Mouse (Mus musculus) testis, postnatal 10 days (tissue): Measurements from ENCODE around the gene Tlnrd1.

Experiments used
- DNase-seq: peaks from one replicate; pipeline ENCODE4 v3.0.0; 2021; ENCODE audit warnings: low spot score

The Tlnrd1 gene

DNA sequence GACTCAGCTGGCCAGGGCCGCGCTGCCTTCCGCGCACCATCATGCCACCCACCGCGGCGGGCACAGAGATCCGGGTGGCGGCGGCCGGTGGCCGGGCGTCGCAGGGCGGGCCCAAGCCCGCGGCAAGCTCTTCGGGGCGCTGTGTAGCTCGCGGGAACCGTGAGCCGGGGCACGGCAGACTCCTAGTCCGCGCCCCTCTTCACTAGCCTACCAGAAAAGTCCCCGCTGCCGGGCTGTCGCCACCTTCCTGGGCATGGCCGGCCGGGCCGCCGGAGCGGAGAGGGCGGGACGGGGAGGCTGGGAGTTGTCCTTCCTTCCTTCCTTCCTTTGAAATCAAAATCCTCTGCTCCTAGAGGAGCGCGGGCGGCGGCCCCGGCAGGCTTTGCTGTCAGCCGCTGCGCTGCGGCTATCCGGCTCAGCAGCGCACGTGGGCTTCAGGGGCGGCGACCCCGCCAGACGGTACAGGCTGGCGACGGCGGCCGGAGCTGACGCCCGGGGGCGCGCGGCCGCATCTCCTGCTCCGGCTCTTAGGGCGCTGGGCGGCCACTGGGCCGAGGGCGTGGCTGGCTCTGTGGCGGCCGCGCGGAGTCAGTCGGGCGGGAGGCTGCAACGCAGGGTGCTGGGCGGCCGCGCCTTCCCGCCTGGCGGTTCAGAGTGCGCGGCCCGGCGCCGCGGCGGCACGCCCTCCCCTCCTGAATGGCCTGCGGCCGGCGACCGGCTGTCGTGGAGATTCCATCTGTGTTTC, 657 bp downstream of the Tlnrd1 start:
- peak; percentile 84 for DNase-seq

- peak; percentile 81 for DNase-seq
These were observed 1.4 kb downstream of the Tlnrd1 start for GRCm38 (mm10) chr7:83882633-83883275.

- no peak for DNase-seq
These were observed 1.9 kb downstream of the Tlnrd1 start for GRCm38 (mm10) chr7:83882150-83882632.

DNA sequence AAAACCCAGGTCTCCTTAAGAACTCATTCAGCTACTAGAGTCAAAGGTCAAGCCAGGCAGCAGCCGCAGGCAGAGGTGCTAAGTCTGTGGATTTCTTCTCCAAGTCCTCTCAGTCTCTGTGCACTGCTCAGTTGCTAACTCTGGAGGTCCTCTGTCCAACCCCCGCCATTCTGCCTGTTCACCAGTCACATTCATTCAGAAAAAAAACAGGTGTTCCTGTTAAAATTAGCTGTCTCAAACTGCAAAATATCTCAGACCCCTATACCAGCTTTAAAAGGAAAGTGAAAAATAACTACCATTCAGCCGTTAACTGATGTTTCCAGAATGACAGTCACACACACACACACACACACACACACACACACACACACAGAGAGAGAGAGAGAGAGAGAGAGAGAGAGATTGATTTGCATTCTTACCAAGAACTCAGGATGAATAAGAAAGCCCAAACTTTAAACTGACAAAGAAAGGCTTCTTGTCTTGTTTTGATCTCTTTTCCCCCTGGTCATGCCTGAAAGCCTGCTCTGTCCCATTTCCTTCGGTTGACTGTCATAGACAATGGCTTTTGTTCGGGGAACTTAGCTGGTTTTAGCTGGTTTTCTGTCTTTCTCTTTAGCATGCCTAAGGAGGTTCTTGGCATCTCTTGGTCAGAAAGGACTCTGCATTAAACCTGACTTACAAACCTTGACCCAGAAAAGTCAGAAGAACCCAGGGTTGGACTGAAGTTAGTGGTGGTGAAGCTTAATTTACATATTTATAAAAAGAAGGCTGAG, 5.2 kb downstream of the Tlnrd1 start:
- no peak for DNase-seq

DNA sequence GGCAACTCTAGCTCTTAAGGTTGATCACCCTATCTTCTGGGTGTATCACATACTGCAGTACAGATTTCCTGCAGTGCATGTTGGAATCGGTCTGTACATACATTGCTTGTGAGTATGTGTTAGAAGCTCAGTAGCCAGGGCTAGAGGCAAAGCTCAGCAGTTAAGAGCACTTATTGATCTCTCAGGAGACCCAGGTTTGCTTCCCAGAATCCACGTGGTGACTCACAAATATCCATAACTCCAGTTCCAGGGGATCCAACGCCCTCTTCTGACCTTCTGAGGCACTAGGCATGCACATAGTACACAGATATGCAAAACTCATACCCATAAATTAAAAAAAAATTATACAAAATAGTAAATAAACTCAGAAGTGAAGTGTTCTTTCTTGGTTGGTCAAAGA, 7.0 kb downstream of the Tlnrd1 start:
- DNase-seq, result no peak

DNA sequence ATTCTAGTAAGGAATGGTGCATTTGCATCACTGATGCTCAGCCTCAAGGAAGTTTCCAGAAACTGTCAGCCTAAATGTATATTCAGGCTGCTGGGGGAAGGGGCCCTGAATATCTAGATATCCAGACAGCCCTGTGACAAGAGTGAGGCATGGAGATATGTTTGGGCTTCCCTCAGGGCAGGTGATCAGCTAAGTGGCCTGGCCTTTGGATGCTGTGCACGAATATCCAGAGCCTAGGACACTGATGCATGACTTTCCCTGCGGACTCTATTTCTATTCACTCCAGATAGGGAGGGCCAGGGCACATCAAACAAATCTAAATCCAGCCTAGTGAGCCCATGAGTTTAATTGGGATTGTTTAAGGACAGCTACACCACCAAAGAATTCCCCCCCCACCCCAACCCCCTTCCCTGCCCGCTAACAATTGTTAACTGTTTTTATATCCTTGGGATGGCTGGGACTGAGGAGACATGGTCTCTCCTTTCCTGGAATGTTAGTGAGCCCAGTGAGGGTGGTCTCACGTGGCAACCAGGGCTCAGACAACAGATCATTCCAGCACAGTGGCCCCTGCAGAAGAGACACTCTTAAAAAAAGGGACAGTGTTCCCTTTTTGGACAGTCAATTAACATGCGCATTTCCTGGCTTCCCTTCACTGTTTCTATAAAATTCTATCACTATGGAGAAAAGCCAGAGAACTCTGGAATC, 14.1 kb downstream of the Tlnrd1 start:
- DNase-seq, result no peak

GRCm38 (mm10) chr7:83868200-83868599, 15.9 kb downstream of the Tlnrd1 start:
- no peak for DNase-seq

DNA sequence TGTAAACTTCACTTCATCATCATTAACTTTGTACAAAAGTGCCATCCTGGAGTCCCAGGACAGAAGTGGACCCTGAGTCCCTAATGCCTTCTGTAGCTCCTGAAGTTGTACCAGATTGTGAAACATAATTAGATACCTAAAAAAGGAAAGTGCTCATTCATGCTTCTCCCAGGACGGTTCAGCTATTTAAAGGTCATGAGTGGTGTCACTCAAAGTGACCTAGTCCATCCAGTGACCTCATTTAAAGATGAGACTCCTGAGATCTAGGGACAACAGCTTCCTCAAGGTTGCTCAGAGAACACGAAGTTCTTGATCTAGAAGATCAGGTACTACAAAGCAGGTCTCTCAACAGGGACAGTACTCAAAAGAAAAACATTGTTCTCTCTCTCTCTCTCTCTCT, 20.6 kb downstream of the Tlnrd1 start:
- no peak for DNase-seq

GRCm38 (mm10) chr7:83859378-83860083, 24.6 kb downstream of the Tlnrd1 start:
- no peak for DNase-seq

- no peak for DNase-seq
These were observed 26.2 kb downstream of the Tlnrd1 start for GRCm38 (mm10) chr7:83857921-83858320.

GRCm38 (mm10) chr7:83857208-83857488, 27.0 kb downstream of the Tlnrd1 start:
- no peak for DNase-seq

DNA sequence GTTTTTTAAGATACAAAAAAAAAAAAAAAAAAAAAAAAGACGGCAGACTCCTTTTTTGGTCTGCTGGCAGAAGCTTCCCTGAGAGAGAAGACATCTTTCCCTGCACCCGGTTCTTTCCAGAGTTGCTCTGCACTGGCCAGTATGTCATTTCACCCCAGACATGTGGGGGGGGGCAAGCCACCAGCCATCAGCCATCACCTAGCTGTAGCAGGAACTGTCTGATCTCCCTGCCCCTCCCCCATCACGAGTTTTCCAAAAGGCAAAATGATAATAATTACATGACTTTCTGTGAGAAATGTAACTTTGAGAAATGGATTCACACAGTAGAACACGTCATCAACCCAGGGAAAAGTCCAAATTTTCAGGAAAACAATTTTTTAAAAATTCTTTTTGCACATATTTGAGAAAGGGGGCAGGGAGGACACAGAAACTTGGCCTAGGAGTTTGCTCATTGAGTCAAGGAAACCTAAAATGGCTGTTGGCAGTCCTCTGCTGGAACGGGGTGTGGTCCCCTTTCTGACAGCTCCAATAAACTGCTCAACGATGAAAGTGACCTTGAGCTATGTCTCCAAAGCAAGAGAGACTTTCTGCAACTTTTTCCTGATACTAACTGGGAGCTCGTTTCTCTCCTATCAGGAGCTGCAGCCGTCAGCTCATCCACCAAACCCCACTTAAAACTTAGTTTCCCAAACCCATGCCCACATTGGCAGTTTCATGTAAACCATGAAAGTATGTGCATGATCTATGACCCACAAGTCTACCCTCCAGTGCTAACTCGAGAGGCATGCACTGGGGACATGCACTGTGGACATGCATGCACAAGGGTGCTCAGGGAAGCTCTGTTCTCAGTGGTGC, 27.5 kb downstream of the Tlnrd1 start:
- DNase-seq, result peak; percentile 74

GRCm38 (mm10) chr7:83855203-83855602, 28.9 kb downstream of the Tlnrd1 start:
- no peak for DNase-seq

DNA sequence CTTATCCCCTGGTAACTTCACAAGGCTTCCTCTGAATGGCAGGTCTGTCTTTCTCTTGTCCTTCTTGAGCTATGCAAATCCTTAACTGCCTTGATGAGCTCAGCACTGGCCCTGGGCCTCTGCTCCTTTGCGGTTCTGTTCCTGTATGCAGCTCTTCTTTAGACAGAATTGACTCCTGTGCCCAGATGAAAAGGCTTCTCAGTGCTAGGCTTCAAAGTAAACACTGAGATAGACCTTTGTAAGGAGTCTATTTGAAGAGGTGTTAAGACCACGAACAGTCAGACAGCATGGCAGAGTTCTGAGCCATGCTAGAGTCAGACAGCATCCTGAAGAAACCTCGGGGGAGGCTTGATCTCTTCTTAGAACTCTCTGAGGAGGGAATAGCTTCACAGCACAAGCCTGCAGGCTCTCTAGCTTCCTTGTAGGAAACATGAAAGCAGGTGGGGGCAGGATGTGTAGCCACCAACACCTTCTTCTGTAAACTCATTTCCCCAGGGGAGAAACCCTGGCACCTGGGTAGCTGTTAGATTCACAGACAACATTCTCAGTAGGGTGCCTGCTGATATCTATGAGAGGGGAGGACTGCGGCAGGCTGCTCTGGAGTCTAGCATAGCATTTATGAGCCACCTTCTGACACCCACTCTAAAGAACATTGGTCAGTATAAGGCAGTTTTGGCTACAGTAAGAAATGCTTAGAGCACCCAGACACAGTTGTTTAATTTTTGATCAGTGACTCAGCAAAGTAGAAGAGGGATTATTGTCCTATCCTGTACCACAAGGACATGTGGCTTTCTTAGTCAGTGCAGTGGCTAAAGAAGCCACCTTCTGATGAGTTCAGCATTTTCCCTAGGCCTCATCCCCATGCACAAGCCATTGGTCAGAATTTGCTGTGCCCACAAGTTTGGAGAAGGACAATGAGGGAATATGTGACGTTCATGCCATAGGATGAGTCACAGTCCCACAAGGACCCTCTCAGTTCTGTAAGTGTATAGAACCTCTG, 31.4 kb downstream of the Tlnrd1 start:
- no peak for DNase-seq

DNA sequence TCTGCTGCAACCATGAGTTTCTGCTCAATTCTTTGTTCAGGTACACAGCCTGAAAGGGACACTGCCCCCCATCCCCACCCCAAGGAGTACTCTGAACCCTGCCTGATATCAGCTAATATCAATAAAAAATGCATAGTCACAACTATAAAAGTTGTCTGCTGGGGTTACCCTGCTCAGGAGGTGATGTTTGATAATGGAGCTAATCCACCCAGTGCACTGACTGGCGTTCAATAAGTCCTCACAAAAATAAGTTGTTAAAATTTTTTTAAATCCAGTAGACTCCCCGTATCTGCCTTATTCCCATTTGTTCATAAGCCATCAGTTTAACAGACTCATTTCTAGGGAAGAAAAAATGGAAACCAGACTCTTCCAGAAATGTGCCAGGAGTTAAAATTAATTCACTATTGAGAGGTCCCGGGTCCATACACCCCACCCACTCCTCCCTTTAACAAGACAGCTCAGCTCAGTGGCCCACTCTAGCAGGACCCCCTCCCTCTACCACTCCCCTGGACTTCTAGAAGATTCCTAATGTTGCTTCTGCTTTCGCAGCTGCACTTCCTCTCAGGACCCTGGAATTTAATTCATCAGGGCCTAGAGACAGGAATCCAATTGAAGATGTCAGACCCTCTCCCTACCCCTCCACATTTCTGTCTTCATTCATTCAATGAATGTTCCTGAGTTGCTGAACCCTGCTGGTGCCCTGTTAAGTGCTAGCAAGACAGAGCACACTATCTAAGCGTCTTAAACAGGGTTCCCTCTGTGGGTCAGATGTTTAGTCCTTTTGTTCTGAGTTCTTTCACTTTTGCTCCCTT, 32.3 kb downstream of the Tlnrd1 start:
- no peak for DNase-seq

- DNase-seq, result no peak
These were observed 36.7 kb downstream of the Tlnrd1 start for GRCm38 (mm10) chr7:83847187-83848075.

DNA sequence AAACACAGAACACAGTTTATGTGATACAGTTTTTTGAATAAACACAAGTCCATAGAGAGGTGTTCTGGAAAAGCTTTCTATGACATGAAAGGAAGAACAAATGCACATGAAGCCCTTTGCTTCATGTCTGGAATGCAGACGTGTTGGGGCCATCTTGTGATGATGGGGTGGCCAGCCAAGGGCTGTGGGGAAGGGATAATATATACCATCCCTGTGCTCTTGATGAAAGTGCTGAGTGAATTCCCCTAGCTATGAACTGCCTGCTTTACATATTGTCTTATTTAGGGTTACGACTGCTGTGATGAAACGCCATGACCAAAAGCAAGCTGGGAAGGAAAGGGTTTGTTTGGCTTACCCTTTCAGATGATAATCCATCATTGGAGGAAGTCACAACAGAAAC, 39.3 kb downstream of the Tlnrd1 start:
- DNase-seq, result no peak
